Comparison of ENCODE assay signal across 12 mouse cellular contexts in genomic region chr9:57524439-57524838, GRCm38 (mm10). TPM values are rescaled to one million over a fixed set of nuclear protein-coding genes. Genes with fewer than 3 reads are reported as not detected.
DNase-seq lines count a peak whose midpoint lies in the region; ATAC-seq and TF ChIP-seq lines count a peak whose summit lies in the region.
"Had no signal": no experiment of that assay in that cellular context is flagged by ENCODE, and none has a peak within 500 bp of the region (broad histone marks: within the 10 kb centered on the region; RNA-seq: fewer than 3 reads in every experiment).

No protein-coding gene starts in this region.

- ATAC-seq in intestine, postnatal 0 days, result no peak
- no peak for ATAC-seq in intestine, embryonic 15.5 days
- peak; percentile 22; the same call in 1 of the 2 replicates for ATAC-seq in megakaryocyte, adult 5-6 weeks (ENCODE audit: poor library complexity, severe bottlenecking)

- no peak overlapping the region for H3K9ac ChIP-seq in intestine, postnatal 0 days (ENCODE audit: low read depth, low read length)
- no peak overlapping the region for H3K9ac ChIP-seq in intestine, embryonic 15.5 days
- H3K9ac ChIP-seq: liver, embryonic 14.5 days had no signal

- peak; percentile 11 for DNase-seq in cerebellum, adult 9-11 months
- DNase-seq in cerebellum, adult 8-10 months, result no peak
- no peak for DNase-seq in left cerebral cortex, adult 18-20 months (ENCODE audit: low spot score in 2 of 2)
- DNase-seq in embryo, embryonic 9.5 days (ENCODE audit: extremely low spot score), result no peak

- no peak overlapping the region for H3K27ac ChIP-seq in intestine, postnatal 0 days (ENCODE audit: low read depth, low read length)
- no peak overlapping the region for H3K27ac ChIP-seq in intestine, embryonic 15.5 days
- peak overlapping the region; percentile 10 for H3K27ac ChIP-seq in bone marrow macrophage, adult 2 months (ENCODE audit: insufficient read depth, low read depth, low read length)
- H3K27ac ChIP-seq: layer of hippocampus, adult 2 months; liver, embryonic 14.5 days; stomach, postnatal 0 days had no signal

- H3K27me3 ChIP-seq in intestine, postnatal 0 days (replicated peaks; ENCODE audit: control insufficient read depth, insufficient read depth, low read length), result no peaks in the 10 kb centered on the region
- H3K27me3 ChIP-seq in intestine, embryonic 15.5 days (replicated peaks), result no peaks in the 10 kb centered on the region

- H3K4me2 ChIP-seq in intestine, postnatal 0 days (replicated peaks; ENCODE audit: low read depth), result 0 out of 2 replicates have a peak overlapping the region, but pooled peaks have one; percentile 17
- H3K4me2 ChIP-seq in intestine, embryonic 15.5 days (replicated peaks), result no peak overlapping the region

- H3K9me3 ChIP-seq in intestine, postnatal 0 days (ENCODE audit: control insufficient read depth), result no peaks in the 10 kb centered on the region
- H3K9me3 ChIP-seq in intestine, embryonic 15.5 days, result no peaks in the 10 kb centered on the region

- no peak overlapping the region for H3K4me3 ChIP-seq in intestine, postnatal 0 days (ENCODE audit: low read depth, low read length)
- no peak overlapping the region for H3K4me3 ChIP-seq in intestine, embryonic 15.5 days (replicated peaks)
- peak overlapping the region; percentile 10; the same call in 1 of the 2 replicates for H3K4me3 ChIP-seq in bone marrow macrophage, adult 2 months (ENCODE audit: insufficient read depth, low read length)
- H3K4me3 ChIP-seq: erythroblast, embryonic 14.5 days; layer of hippocampus, adult 2 months had no signal

- TF ChIP-seq POLR2A in bone marrow macrophage, adult 2 months (IDR thresholded peaks at IDR 0.05; ENCODE audit: borderline replicate concordance, low read depth, low read length), result no peak

- TF ChIP-seq CTCF in intestine, postnatal 0 days (IDR thresholded peaks at IDR 0.05; ENCODE audit: low read depth), result no peak
- no peak for TF ChIP-seq CTCF in bone marrow macrophage, adult 2 months (IDR thresholded peaks at IDR 0.05; ENCODE audit: low read depth, low read length)

- peaks cover 4% of the 10 kb centered on the region for H3K36me3 ChIP-seq in intestine, postnatal 0 days (ENCODE audit: control insufficient read depth, insufficient read depth)
- no peaks in the 10 kb centered on the region for H3K36me3 ChIP-seq in intestine, embryonic 15.5 days

- H3K4me1 ChIP-seq in intestine, postnatal 0 days (replicated peaks; ENCODE audit: control insufficient read depth, insufficient read depth, low read length), result peaks cover 21% of the 10 kb centered on the region; the same call in 1 of the 2 replicates
- peaks cover 8% of the 10 kb centered on the region; the same call in 1 of the 2 replicates for H3K4me1 ChIP-seq in intestine, embryonic 15.5 days (replicated peaks)
- H3K4me1 ChIP-seq in bone marrow macrophage, adult 2 months (ENCODE audit: control insufficient read depth, insufficient read depth, low read length), result peaks cover 36% of the 10 kb centered on the region

RNA-seq across cellular contexts. Expression of gene Cox5a, which starts 3.4 kb away (rescaled TPM):
- 1,449 and 1,523 TPM in 2 replicates for polyA plus RNA-seq in intestine, postnatal 0 days (2015; fragmentation: Nextera tagmentation; extraction: Ambion mirVana)
- polyA plus RNA-seq in intestine, embryonic 15.5 days (2015; fragmentation: Nextera tagmentation; extraction: Ambion mirVana), result 844 and 895 TPM in 2 replicates
- polyA plus RNA-seq in bone marrow macrophage, adult 2 months (2012; ENCODE audit: insufficient read depth, insufficient read length, missing spikeins), result 346 and 384 TPM in 2 replicates
- total RNA-seq in megakaryocyte, adult 5-6 weeks (2015), result 374 and 399 TPM in 2 replicates
- 54.0 and 61.6 TPM in 2 replicates for total RNA-seq in megakaryocyte, adult 5-6 weeks (2017)
- total RNA-seq in left cerebral cortex, adult 18-20 months (2021), result 100 to 1,000 TPM; 410 to 481 TPM

RNA-seq across cellular contexts. Expression of gene Fam219b, which starts 12.9 kb away (rescaled TPM):
- 6.9 and 7.8 TPM in 2 replicates for polyA plus RNA-seq in intestine, postnatal 0 days (2015; fragmentation: Nextera tagmentation; extraction: Ambion mirVana)
- polyA plus RNA-seq in intestine, embryonic 15.5 days (2015; fragmentation: Nextera tagmentation; extraction: Ambion mirVana), result 17.2 and 18.2 TPM in 2 replicates
- 15.5 and 18.4 TPM in 2 replicates for polyA plus RNA-seq in bone marrow macrophage, adult 2 months (2012; ENCODE audit: insufficient read depth, insufficient read length, missing spikeins)
- 5.1 and 5.4 TPM in 2 replicates for total RNA-seq in megakaryocyte, adult 5-6 weeks (2015)
- 8.7 and 10.5 TPM in 2 replicates for total RNA-seq in megakaryocyte, adult 5-6 weeks (2017)
- 10 to 100 TPM; 17.6 to 25.6 TPM for total RNA-seq in left cerebral cortex, adult 18-20 months (2021)

RNA-seq across cellular contexts. Expression of gene Rpp25, which starts 20.6 kb away (rescaled TPM):
- polyA plus RNA-seq in intestine, postnatal 0 days (2015; fragmentation: Nextera tagmentation; extraction: Ambion mirVana), result 3.2 and 4.8 TPM in 2 replicates
- polyA plus RNA-seq in intestine, embryonic 15.5 days (2015; fragmentation: Nextera tagmentation; extraction: Ambion mirVana), result 7.0 and 8.1 TPM in 2 replicates
- not detected in 2 replicates for polyA plus RNA-seq in bone marrow macrophage, adult 2 months (2012; ENCODE audit: insufficient read depth, insufficient read length, missing spikeins)
- total RNA-seq in megakaryocyte, adult 5-6 weeks (2015), result not detected in 2 replicates
- total RNA-seq in megakaryocyte, adult 5-6 weeks (2017), result not detected in 2 replicates
- 10 to 100 TPM; 17.6 to 18.5 TPM for total RNA-seq in left cerebral cortex, adult 18-20 months (2021)
- polyA plus RNA-seq: erythroblast, embryonic 14.5 days had no signal

RNA-seq across cellular contexts. Expression of gene Mpi, which starts 28.1 kb away (rescaled TPM):
- polyA plus RNA-seq in intestine, postnatal 0 days (2015; fragmentation: Nextera tagmentation; extraction: Ambion mirVana), result 22.8 and 27.5 TPM in 2 replicates
- 50.2 and 55.8 TPM in 2 replicates for polyA plus RNA-seq in intestine, embryonic 15.5 days (2015; fragmentation: Nextera tagmentation; extraction: Ambion mirVana)
- 17.8 and 19.7 TPM in 2 replicates for polyA plus RNA-seq in bone marrow macrophage, adult 2 months (2012; ENCODE audit: insufficient read depth, insufficient read length, missing spikeins)
- 10.7 and 12.7 TPM in 2 replicates for total RNA-seq in megakaryocyte, adult 5-6 weeks (2015)
- 6.9 and 11.5 TPM in 2 replicates for total RNA-seq in megakaryocyte, adult 5-6 weeks (2017)
- total RNA-seq in left cerebral cortex, adult 18-20 months (2021), result 10 to 100 TPM; 66.0 to 69.4 TPM

RNA-seq across cellular contexts. Expression of gene Scamp2, which starts 36.3 kb away (rescaled TPM):
- 90.2 and 92.3 TPM in 2 replicates for polyA plus RNA-seq in intestine, postnatal 0 days (2015; fragmentation: Nextera tagmentation; extraction: Ambion mirVana)
- polyA plus RNA-seq in intestine, embryonic 15.5 days (2015; fragmentation: Nextera tagmentation; extraction: Ambion mirVana), result 83.9 and 84.5 TPM in 2 replicates
- 144 and 147 TPM in 2 replicates for polyA plus RNA-seq in bone marrow macrophage, adult 2 months (2012; ENCODE audit: insufficient read depth, insufficient read length, missing spikeins)
- total RNA-seq in megakaryocyte, adult 5-6 weeks (2015), result 89.5 and 90.0 TPM in 2 replicates
- 36.3 and 40.0 TPM in 2 replicates for total RNA-seq in megakaryocyte, adult 5-6 weeks (2017)
- 10 to 100 TPM; 20.9 to 23.1 TPM for total RNA-seq in left cerebral cortex, adult 18-20 months (2021)
